Mouse (Mus musculus) stomach, postnatal 0 days (tissue): ENCODE data around the gene Megf8.

ENCODE experiments used
- CTCF ChIP-seq: IDR thresholded peaks from 2 replicates; pipeline ENCODE4 v1.5.1; 2016; ENCODE audit warnings: antibody characterized with exemption, low read depth, mild to moderate bottlenecking, moderate library complexity
- EP300 ChIP-seq: optimal IDR thresholded peaks from 2 replicates; pipeline ENCODE3; 2016; ENCODE audit warnings: antibody characterized with exemption

GRCm38 (mm10) chr7:25367632-25368293, 50.8 kb downstream of the Megf8 start:
- TF ChIP-seq CTCF (peak; percentile 72), EP300 (no peak)
